Mouse (Mus musculus) CH12.LX (cell line): ENCODE results near the gene Amotl2. TPM values are rescaled to one million over a fixed set of nuclear protein-coding genes. Genes with fewer than 3 reads are reported as not detected.

ENCODE experiments used
- DNase-seq: peaks from one replicate; pipeline ENCODE4 v3.0.0-alpha.2; 2013; ENCODE audit errors: extremely low read depth
- H3K27ac ChIP-seq: 2 replicates; pipeline ENCODE4 v1.5.1; 2012; ENCODE audit warnings: low read depth, mild to moderate bottlenecking, control low read depth, moderate library complexity; ENCODE audit not compliant: insufficient read depth
- H3K27me3 ChIP-seq: replicated peaks from 2 replicates; pipeline ENCODE3; 2012; ENCODE audit warnings: inconsistent platforms
- H3K36me3 ChIP-seq, 2 experiments: replicated peaks in 1 of 2; 2 replicates each; pipeline versions ENCODE3 to v1.6.1; 2012; ENCODE audit warnings: inconsistent platforms in 1 of 2, low read length in 1 of 2, mild to moderate bottlenecking in 1 of 2, mixed read lengths in 1 of 2, moderate library complexity in 1 of 2; ENCODE audit not compliant: control insufficient read depth in 1 of 2, insufficient read depth in 1 of 2
- H3K4me1 ChIP-seq, 2 experiments: 2 replicates each; pipeline ENCODE4 v1.6.1; 2012; ENCODE audit warnings: inconsistent platforms in 1 of 2, moderate library complexity in 1 of 2; ENCODE audit not compliant: insufficient read depth in 2 of 2, control insufficient read depth in 1 of 2
- H3K4me2 ChIP-seq: 2 replicates; pipeline ENCODE4 v1.6.1; 2012; ENCODE audit warnings: low read depth, mild to moderate bottlenecking, control low read depth; ENCODE audit not compliant: poor library complexity, insufficient read depth, severe bottlenecking
- H3K4me3 ChIP-seq, 3 experiments: fragments of 150-350 bp in 1 of 3; sonication (generic) in 1 of 3; replicated peaks in 1 of 3; 2 replicates each; pipeline versions ENCODE3 to v1.5.1; 2011 to 2012; ENCODE audit warnings: low read depth in 2 of 3, low read length in 2 of 3, mild to moderate bottlenecking in 2 of 3, moderate library complexity in 2 of 3, control low read depth in 1 of 3, improper control_type of control experiment in 1 of 3, inconsistent platforms in 1 of 3, mixed read lengths in 1 of 3; ENCODE audit not compliant: poor library complexity in 1 of 3
- H3K79me2 ChIP-seq: replicated peaks from 2 replicates; pipeline ENCODE4 v1.6.1; 2012; ENCODE audit warnings: mild to moderate bottlenecking, moderate library complexity; ENCODE audit not compliant: control insufficient read depth, poor library complexity, insufficient read depth, severe bottlenecking; ENCODE audit errors: extremely low read depth
- H3K9ac ChIP-seq: 2 replicates; pipeline ENCODE4 v1.6.1; 2012; ENCODE audit warnings: low read depth, mild to moderate bottlenecking, control low read depth, moderate library complexity; ENCODE audit not compliant: insufficient read depth
- H3K9me3 ChIP-seq: replicated peaks from 2 replicates; pipeline ENCODE3; 2012; ENCODE audit warnings: low read length, inconsistent platforms, mixed read lengths
- BHLHE40 ChIP-seq: IDR thresholded peaks from 2 replicates; pipeline ENCODE4 v1.6.1; 2011; ENCODE audit warnings: mild to moderate bottlenecking, low read depth, low read length, improper control_type of control experiment
- ELF1 ChIP-seq: IDR thresholded peaks from 2 replicates; pipeline ENCODE4 v1.6.1; 2014; ENCODE audit warnings: low read depth, mild to moderate bottlenecking, inconsistent platforms, low read length, improper control_type of control experiment
- ETS1 ChIP-seq: conservative IDR thresholded peaks from 2 replicates; pipeline ENCODE4 v1.6.1; 2012; ENCODE audit warnings: low read depth, mild to moderate bottlenecking, inconsistent platforms, low read length, improper control_type of control experiment, moderate library complexity
- GABPA ChIP-seq: IDR thresholded peaks from 2 replicates; pipeline ENCODE4 v1.6.1; 2012; ENCODE audit warnings: low read depth, low read length, improper control_type of control experiment, inconsistent platforms; ENCODE audit not compliant: insufficient replicate concordance
- HCFC1 ChIP-seq: IDR thresholded peaks from 2 replicates; pipeline ENCODE4 v1.6.1; 2012; ENCODE audit warnings: low read depth, mild to moderate bottlenecking, inconsistent platforms, low read length, improper control_type of control experiment
- MAZ ChIP-seq: IDR thresholded peaks from 2 replicates; pipeline ENCODE4 v1.6.1; 2012; ENCODE audit warnings: low read depth, mild to moderate bottlenecking, inconsistent platforms, low read length, improper control_type of control experiment, moderate library complexity
- MEF2A ChIP-seq: IDR thresholded peaks from 2 replicates; pipeline ENCODE4 v1.6.1; 2014; ENCODE audit warnings: low read depth, mild to moderate bottlenecking, inconsistent platforms, low read length, improper control_type of control experiment, borderline replicate concordance
- MXI1 ChIP-seq: IDR thresholded peaks from 2 replicates; pipeline ENCODE4 v1.6.1; 2011; ENCODE audit warnings: mild to moderate bottlenecking, low read depth, low read length, improper control_type of control experiment
- MYC ChIP-seq: IDR thresholded peaks from 2 replicates; pipeline ENCODE4 v1.6.1; 2011; ENCODE audit warnings: low read depth, mild to moderate bottlenecking, improper control_type of control experiment, low read length
- TCF12 ChIP-seq: IDR thresholded peaks from 2 replicates; pipeline ENCODE4 v1.6.1; 2014; ENCODE audit warnings: low read depth, mild to moderate bottlenecking, inconsistent platforms, low read length, improper control_type of control experiment
- USF1 ChIP-seq: IDR thresholded peaks from 2 replicates; pipeline ENCODE4 v1.6.1; 2014; ENCODE audit warnings: low read depth, mild to moderate bottlenecking, inconsistent platforms, low read length, improper control_type of control experiment
- USF2 ChIP-seq: conservative IDR thresholded peaks from 2 replicates; pipeline ENCODE4 v1.6.1; 2011; ENCODE audit warnings: low read depth, low read length, improper control_type of control experiment
- ZKSCAN1 ChIP-seq: IDR thresholded peaks from 2 replicates; pipeline ENCODE4 v1.6.1; 2012; ENCODE audit warnings: low read depth, inconsistent platforms, low read length, improper control_type of control experiment, borderline replicate concordance
- dilution Hi-C: fragments of 300-500 bp; cut with MboI; formaldehyde crosslinking; loops from 2 replicates; pipeline ENCODE4 v1.14.3; 2020; ENCODE audit warnings: low sequenced_read_pairs; ENCODE audit not compliant: extremely low pct_unique_long_range_greater_than_20kb, extremely low pct_ligation_motif_present
- in situ Hi-C: fragments of 300-500 bp; cut with MboI; formaldehyde crosslinking; loops from 3 replicates; pipeline ENCODE4 v1.14.3; 2019; ENCODE audit warnings: low sequenced_read_pairs, low pct_ligation_motif_present, low pct_unique_long_range_greater_than_20kb, mixed read lengths
- polyA plus RNA-seq: library from polyadenylated mRNA; unstranded; fragments of >175 nt; gene quantifications from 2 replicates; pipeline ENCODE4 v1.2.1, GENCODE M21; 2012; ENCODE audit warnings: low read depth; ENCODE audit not compliant: insufficient read length
- total RNA-seq, 2 experiments: library from RNA; depleted of rRNA; stranded (reverse); fragments of 300-350 nt in 1 of 2; fragments of >200 nt in 1 of 2; gene quantifications; 2 replicates each; pipeline ENCODE4 v1.2.3; 2012 to 2014

The Amotl2 gene
- total RNA-seq (2012; rRNA removed) (0.08 TPM in 1 of 2 replicates, not detected in the other), total RNA-seq (2014; rRNA removed) (not detected in 2 replicates), polyA plus RNA-seq (not detected in 2 replicates)

DNA sequence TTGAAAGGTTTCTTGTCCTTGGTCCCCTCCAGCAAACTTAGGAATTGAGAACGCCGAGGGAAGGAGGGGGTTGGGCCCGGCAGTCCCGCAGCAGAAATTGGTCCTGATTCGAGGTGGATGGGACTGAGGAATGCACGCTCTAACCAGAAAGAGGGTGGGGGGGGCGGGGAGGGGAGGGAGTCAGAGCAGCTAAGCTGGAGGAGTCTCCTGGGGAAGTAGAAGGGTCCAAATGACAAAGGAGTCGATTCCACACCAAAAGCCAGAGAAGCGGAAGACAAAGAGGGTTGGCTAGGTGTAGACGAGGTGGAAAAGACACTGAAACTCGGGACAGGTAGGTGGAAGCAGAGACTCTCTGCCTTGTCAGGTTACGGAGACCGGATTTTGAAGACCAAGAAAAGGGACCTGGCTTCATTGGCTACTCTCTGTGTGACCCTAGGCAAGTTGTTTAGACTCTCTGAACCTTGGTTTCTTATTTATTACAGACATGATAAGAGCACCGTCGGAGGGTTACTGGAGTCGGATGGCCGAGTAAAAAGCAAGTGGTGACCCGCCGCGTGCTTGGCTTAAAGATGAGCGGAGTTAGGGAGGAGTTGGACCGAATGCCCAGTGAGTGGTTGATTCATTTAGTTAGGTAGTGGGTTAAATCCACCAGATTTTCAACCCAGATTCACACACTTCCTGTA is at the start of gene Amotl2:
TSS of gene Amotl2 (plus strand) at position 192 of the 683 bp plus-strand sequence.
- Histone ChIP-seq H3K9me3 (peaks cover 14% of the 10 kb centered on the region), H3K4me2 (peak within 1 kb of the TSS; percentile 13; the same call in 1 of the 2 replicates), H3K9ac (no peak within 1 kb of the TSS; the same call in 1 of the 2 replicates), H3K4me1 (peaks cover 0 to 4% of the 10 kb centered on the region in 2 experiments; a peak in 1 of 4 replicates), H3K27me3 (peaks cover 43% of the 10 kb centered on the region), H3K36me3 (no peaks in the 10 kb centered on the region), H3K4me3 (peak within 1 kb of the TSS in 1 of 3 experiments; percentile 41), H3K79me2 (no peaks in the 10 kb centered on the region), H3K27ac (no peak within 1 kb of the TSS)
- in situ Hi-C loops (loop anchor here (10.0 kb wide), 1 partner anchor 158 kb away; no protein-coding TSS in a partner anchor), dilution Hi-C loops (no loop called here)
- DNase-seq, result no peak
- TF ChIP-seq ETS1, result no peak
- TF ChIP-seq HCFC1, result no peak
- no peak for TF ChIP-seq MYC
- no peak for TF ChIP-seq ZKSCAN1
- no peak for TF ChIP-seq USF1
- TF ChIP-seq ELF1, result no peak
- no peak for TF ChIP-seq TCF12
- TF ChIP-seq MEF2A, result no peak

DNA sequence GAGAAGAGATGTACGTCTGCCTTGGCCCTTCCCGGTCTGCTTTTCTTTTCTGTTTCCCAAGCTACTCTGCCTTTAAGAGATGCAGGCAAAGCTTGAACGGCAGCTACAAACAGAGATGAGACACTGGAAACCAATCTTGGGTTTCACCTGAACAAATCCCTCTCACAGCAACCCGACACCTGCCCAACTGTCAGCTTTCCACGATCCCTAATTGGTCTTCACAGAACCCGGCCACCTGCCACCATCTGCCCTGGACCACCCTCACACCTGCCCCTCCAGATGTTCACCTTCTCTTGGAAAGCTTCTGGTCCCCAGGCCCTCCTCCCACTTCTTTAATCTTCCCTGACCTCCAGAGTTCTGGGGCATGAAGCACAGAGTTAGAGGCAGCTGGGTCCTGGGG is 48.4 kb upstream of the Amotl2 start:
- Histone ChIP-seq H3K9me3 (no peaks in the 10 kb centered on the region), H3K9ac (no peak overlapping the region), H3K79me2 (no peaks in the 10 kb centered on the region), H3K27me3 (no peaks in the 10 kb centered on the region), H3K4me3 (no peak overlapping the region), H3K4me2 (no peak overlapping the region), H3K27ac (no peak overlapping the region), H3K4me1 (no peaks in the 10 kb centered on the region), H3K36me3 (no peaks in the 10 kb centered on the region)
- dilution Hi-C loops (no loop called here), in situ Hi-C loops (no loop called here)
- no peak for DNase-seq
- no peak for TF ChIP-seq MXI1
- no peak for TF ChIP-seq MYC
- TF ChIP-seq HCFC1, result no peak
- TF ChIP-seq ETS1, result no peak
- no peak for TF ChIP-seq MAZ
- no peak for TF ChIP-seq USF2
- TF ChIP-seq BHLHE40, result no peak
- no peak for TF ChIP-seq GABPA
